Mouse (Mus musculus): ENCODE results near the gene Id2.

Gene Id2

DNA sequence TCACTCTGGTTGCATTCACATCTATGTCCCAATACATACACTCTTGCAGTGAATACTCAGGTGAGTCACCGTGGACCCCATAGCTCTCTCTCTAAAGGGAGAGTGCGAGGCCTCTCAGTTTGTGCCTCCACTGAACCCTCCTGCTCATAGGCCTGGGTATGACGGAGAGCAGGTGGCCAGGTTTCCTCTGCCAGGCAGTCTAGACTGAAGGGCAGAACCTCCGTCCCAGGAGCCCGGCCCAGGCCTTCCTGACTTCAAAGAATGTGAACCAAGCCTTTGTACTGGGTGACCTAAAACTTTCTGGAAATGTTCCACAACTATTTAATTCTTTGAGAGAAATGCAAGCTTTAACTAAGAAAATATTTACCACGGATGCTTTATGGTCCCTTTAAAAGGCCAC lies 7.0 kb upstream of the Id2 start:
- DNase-seq: no peak

DNA sequence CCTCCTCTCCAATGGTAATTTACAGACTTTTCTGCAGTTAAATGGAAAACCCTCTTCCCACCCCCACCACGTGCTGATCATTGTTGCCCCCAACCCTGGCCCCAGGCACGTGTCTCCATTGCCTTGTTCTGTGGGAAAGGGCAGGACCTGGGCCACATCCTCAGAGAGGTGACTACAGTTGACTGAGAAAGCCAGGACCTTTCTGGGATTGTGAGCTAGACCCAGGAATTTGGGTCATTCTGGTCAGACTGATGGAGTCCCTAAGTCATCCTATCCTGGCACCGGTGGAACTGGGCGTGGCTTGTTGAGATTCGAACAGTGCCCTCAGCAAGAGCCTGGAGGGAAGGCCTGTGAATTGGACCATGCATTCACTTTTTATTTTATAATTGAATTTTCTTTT lies 4.4 kb upstream of the Id2 start:
- DNase-seq: no peak

DNA sequence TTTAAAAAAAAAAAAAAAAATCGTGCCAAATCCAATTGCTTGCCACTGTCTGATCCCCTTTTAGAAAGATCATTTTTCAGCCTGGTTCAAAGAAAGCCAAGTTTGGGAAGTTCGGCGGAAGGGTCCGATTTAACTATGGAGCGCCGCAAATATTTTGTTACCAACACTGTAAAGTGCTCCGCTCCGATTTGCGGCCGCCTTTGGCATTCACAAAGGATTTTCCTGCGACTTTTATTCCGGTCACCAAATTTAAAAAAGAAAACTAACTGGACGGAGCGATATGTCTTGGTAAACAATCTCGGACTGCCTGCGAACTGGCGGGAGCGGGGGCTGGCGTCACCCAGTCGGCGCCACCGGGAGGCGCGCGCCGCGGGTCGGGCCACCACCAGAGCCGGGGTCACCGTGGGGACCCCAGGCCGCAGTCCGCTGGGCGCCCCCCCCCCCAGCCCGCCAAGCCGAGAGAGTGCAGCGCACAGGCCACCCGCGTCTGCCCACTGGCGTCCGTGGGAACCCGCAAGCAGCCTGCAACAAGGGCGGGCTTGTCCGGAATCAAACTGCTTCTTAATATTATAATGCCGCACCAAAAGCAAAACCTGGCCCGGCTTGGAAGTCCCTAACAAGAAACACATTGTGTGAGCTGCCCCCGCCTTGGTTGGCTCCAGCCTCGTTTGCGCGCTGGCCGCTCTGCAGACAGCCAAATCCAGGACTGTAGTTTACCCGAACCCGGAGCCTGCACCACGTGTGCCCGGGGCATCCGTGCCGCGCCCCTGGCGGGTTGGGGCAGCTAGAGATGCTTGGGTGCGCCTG lies 3.7 kb upstream of the Id2 start:
- peak; percentile 59 for DNase-seq

DNA sequence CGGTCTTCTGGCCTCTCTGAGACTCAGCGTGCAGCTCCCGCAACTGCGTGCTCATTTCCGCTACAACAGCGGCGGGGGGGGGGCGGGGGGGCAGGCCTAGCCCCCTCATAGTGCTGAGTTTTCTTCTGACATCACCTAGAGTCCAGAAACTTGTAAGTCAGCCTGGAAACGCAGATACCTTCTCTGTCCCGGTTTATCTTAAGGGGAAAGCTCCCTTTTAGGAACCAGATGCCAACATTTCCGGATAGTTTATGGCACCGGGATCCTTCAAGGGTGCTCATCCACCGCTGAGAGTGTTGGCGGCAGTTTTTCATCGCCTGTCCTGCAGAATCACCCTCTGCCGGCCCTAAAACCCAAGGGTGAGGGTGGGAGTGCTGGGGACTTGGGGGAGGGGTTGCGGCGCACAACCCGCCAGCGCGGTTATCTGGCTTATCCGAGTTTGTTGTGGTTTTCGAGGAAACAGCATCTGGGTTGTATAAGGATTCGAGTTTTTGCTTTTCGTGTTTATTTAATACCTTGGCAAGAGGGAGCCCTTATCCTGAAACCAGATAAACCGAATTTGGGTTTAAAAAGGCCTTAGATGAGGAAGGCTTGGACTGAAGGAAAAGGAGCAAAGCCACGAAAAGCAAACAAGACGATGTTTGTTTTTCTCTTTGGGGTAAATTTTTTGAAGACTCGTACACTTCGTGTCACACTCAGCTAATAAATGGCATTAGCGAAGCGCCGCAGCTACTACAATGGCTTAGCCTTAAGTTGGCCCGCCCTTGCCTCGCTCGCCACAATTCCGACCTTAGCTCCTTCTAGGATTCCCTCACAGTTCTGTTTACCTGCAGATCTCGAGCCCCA lies 2.8 kb upstream of the Id2 start:
- peak; percentile 33 for DNase-seq

GRCm38 (mm10) chr12:25099313-25099562 lies 2.3 kb upstream of the Id2 start:
- DNase-seq: peak; percentile 44

DNA sequence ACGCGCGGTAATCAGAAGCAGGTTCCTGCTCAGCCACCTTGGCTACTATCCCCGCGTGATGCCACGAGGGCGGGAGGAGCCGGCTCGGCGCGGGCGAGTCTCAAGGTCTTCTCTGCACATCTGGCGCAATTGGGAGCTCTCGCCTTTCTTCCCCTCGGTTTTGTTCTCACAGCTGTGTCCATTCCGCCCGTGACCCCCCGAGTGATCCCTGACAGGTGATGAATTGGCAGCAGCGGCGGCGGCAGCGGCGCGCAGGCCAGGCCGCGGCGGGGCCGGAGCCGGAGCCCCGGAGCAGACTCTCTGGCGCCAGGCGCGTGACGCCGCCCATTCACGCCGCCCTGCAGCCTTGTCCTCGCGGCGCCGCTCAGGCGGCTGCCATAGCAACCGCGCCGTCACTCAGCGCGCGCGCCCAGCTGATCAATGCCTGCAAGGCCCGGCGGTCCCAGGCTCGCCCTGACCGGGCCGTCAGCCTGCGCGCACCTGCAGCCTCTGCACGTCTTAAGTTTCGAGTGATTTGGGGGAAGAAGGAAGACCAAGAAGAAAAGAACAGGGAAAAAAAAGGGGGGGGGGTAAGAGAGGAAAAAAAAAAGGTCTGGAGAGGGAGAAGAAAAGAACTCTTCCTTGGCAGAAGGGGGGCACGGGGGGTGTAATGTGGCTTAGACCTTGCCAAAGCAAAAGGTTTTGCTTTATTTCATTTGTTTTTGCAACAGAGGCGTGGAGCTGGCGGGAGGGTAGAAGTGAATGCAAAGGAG lies 1.8 kb upstream of the Id2 start:
- peak; percentile 92 for DNase-seq

- no peak for DNase-seq
Measured at GRCm38 (mm10) chr12:25098161-25098550, 1.2 kb upstream of the Id2 start.

DNA sequence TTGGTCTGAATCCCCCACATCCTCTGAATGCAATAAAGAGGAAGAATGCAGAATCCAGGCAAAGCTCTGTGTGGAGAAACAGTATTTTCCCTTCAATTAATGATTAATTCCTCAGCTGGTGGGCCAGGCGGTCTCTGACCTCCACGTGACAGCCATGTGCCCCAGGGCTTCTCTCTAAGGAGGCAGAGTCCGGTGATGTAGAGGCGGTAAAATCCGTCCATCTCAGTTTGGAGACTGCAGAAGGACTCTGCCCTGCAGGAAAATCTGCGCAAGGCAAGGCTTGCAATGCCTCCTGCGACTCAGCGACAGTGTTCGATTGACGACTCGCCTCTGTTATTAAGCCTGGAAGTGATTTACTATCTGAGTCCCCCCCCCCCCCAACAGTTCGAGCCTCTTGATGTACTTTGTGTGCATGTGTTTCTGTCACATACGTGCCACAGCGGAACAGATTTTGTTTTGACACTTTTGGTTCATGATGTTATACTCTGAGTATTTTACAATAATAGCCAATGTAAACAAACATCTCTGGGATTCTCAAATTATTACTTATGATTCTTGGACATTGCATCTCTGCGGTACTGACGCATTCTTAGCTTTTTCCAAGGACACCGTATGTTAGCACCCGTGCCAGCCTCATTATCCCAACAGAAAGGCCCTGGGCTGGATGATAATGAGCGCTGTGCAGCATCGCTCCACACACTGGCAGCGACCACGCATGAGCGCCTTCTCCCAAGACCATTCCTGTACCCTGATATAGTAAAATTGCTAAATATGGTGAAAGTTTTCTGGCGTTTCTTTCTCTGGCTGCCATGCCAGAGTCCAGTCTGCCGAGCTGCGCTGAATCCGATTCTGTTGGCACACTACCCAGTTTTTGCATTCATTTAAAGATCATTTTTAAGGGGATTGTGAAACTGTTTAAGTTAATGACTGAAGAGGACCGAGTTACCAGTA lies 545 bp upstream of the Id2 start:
- DNase-seq: peak; percentile 50

DNA sequence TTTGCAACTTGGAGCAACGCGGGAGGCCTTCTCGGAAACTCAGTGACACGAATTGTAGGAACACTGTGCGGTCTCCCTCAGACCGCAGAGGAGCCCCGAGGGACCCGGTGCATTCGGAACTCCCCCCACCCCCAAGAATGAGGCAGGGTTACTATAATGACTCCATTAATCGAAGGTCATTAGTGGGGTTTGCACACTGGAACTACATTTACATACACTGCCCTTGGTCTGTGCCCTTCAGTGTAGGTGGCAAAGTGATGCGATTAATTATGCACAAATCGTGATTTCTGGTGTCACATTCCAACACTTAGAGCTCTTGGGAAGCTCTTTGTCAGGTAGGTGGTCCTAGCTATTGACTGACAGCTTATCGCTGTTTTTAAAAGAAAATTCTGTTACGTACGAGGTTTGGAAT lies 294 bp downstream of the Id2 start:
- DNase-seq: no peak

- peak; percentile 97 for DNase-seq
Measured at GRCm38 (mm10) chr12:25095974-25096639, 833 bp downstream of the Id2 start.

GRCm38 (mm10) chr12:25095538-25095937 lies 1.4 kb downstream of the Id2 start:
- DNase-seq: no peak

DNA sequence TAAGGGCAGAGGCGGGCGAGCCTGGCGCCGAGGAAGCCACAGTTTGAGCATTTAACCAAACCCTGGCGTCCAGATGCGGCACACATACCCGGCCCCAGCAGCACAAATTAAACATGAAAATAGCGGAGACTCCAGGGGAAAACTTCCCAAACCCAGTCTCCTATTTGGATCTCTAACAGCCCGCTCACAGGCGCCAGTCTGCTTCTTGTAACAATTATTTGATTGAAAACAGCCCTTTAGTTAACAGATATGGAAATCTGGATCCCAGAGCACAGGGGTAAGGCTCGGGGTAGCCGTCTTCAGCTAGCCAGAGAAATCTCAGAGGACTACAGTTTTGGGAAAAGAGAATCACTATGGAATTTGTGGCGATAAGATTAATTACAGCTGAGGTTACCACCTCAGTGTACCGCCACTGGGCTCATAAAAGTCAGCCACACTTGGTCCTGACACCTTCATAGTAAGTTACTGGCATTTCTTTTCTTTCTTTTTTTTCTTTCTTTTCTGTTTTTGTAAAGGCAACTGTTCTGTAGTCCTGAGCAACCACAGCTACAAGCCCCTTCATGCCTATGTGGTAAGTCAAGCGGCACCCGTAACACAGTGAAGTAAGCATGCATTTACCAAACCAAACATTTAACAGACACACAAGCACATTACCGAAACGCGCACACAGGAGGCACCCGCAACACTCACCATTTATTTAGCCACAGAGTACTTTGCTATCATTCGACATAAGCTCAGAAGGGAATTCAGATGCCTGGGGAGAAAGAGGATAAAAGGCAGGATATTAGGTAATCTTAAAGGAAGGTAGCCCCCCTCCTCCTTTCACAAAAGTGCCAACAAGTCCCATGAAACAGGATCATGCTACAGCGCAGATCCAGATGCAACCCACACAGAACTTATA lies 2.1 kb downstream of the Id2 start:
- peak; percentile 39 for DNase-seq

GRCm38 (mm10) chr12:25093241-25093774 lies 3.6 kb downstream of the Id2 start:
- no peak for DNase-seq

DNA sequence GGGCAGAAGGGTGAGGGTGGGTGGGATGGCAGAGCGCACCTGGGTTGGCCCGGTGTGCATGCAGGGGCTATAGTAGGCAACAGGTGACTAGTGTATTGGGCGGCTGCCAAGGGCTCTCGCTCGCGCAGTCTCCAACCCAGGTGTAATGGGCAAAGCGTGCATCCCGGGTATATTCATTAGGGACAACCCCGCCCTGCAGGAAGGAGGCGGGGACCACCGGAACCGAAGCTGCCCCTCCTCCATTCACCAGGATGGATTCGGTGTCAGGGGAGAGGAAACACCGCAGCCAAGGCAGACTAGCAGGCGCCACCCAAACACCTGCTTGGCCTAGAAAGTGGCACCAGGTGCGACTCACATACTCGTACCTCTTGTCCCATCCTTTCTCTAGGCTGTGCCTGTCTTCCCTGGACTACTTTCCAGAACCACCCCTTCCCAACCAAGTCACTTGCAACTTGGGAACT lies 4.2 kb downstream of the Id2 start:
- DNase-seq: peak; percentile 21

GRCm38 (mm10) chr12:25092027-25092704 lies 4.8 kb downstream of the Id2 start:
- peak; percentile 87 for DNase-seq

DNA sequence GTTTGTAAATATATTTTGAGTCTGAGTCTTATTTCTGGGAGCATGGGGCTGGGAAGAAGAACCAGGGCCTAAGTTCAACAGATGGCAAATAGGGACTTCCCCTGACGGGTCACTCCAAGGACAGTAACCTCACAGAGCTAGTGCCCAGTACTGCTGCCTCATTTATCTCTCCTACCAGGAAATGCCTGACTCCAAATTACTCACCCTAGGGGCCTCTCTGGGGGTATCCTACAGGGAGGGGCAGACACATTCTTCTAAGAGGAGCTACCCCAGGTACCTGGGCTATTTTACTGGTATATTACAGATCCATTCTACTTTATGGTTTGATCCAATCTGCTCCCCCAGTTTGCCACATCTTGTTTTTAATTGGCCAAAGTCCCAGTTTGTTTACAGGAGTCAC lies 7.5 kb downstream of the Id2 start:
- DNase-seq: no peak

DNA sequence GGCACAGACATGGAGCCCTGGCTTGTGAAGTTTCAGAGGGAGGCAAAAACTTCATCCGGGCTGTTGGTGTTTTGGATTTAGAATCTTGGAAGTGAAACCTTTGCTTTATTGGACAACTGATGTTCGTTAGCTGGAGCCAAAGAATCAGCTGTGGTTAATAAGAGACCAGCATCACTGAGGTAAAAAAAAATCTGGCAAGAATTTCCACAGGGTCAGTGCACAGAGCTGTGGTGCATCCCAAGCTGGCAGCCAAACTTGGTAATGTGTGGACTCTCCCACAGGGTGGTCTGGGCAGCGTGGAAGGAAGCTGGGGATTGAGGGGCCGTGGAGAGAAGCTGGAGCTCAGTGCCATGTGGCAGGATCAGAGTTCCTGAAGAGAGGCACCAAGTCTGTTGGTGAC lies 10.0 kb downstream of the Id2 start:
- no peak for DNase-seq

- no peak for DNase-seq
Measured at GRCm38 (mm10) chr12:25083260-25084178, 13.4 kb downstream of the Id2 start.

DNA sequence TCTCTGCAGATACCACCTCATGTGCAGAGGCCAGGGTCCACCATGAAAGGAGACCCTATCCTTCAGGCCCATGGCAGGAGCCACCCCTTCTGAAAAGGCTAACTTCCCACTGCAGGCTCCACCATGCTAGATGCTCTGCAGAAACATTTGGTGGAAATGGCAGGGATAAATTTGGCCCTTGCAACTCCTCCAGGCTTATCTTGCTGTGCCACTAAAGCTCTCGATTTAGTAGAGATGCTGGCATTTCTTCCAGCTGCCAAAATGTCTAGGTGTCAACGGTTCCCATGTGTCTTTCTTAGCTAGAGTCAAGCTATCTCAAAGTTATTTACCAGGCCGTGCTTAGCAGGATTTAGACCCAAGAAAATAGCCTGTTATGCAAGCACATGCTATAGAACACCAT lies 22.6 kb downstream of the Id2 start:
- peak; percentile 29 for DNase-seq

Measured in right cerebral cortex, postnatal 25 days (tissue).